Mouse (Mus musculus): ENCODE measurements around the gene Gadl1. TPM values are rescaled to one million over a fixed set of nuclear protein-coding genes. Genes with fewer than 3 reads are reported as not detected.
A peak's percentile ranks its signal among the peaks of the same experiment; 100 is the strongest.

Gene Gadl1
- polyA plus RNA-seq, 1 experiment from 2014 or later, result 0.37 TPM

GRCm38 (mm10) chr9:115939420-115939819 is 30.2 kb downstream of the Gadl1 start:
- Histone ChIP-seq H3K36me3 (no peaks in the 10 kb centered on the region), H3K4me1 (peaks cover 16% of the 10 kb centered on the region), H3K4me2 (no peak overlapping the region), H3K27ac (replicated peaks) (no peak overlapping the region), H3K27me3 (replicated peaks) (no peaks in the 10 kb centered on the region), H3K9me3 (replicated peaks) (no peaks in the 10 kb centered on the region), H3K9ac (replicated peaks) (no peak overlapping the region), H3K4me3 (replicated peaks) (no peak overlapping the region)
- ATAC-seq (ENCODE audit: low FRiP score), result no peak
- WGBS, result 76% methylated on average over 3 of the region's 3 CpGs

GRCm38 (mm10) chr9:115941171-115941570 is 31.9 kb downstream of the Gadl1 start:
- no peak overlapping the region for H3K4me3 ChIP-seq (replicated peaks)
- peaks cover 16% of the 10 kb centered on the region for H3K4me1 ChIP-seq
- ATAC-seq (ENCODE audit: low FRiP score), result no peak
- H3K9ac ChIP-seq (replicated peaks), result no peak overlapping the region
- H3K4me2 ChIP-seq, result no peak overlapping the region
- H3K27me3 ChIP-seq (replicated peaks), result no peaks in the 10 kb centered on the region
- H3K36me3 ChIP-seq, result no peaks in the 10 kb centered on the region
- H3K9me3 ChIP-seq (replicated peaks), result no peaks in the 10 kb centered on the region
- no peak overlapping the region for H3K27ac ChIP-seq (replicated peaks)
- 78% methylated on average over 8 of the region's 8 CpGs for WGBS

GRCm38 (mm10) chr9:115942486-115942885 is 33.2 kb downstream of the Gadl1 start:
- Histone ChIP-seq H3K36me3 (no peaks in the 10 kb centered on the region), H3K4me3 (replicated peaks) (no peak overlapping the region), H3K27me3 (replicated peaks) (no peaks in the 10 kb centered on the region), H3K4me1 (peaks cover 16% of the 10 kb centered on the region), H3K27ac (replicated peaks) (no peak overlapping the region), H3K9ac (replicated peaks) (no peak overlapping the region), H3K9me3 (replicated peaks) (no peaks in the 10 kb centered on the region), H3K4me2 (no peak overlapping the region)
- no peak for ATAC-seq (ENCODE audit: low FRiP score)
- 15% methylated on average over 4 of the region's 4 CpGs for whole genome bisulfite sequencing

GRCm38 (mm10) chr9:115942989-115943388 is 33.7 kb downstream of the Gadl1 start:
- H3K9ac ChIP-seq (replicated peaks), result no peak overlapping the region
- 0 out of 2 replicates have a peak overlapping the region, but pooled peaks have one; percentile 37 for H3K27ac ChIP-seq (replicated peaks)
- H3K9me3 ChIP-seq (replicated peaks), result no peaks in the 10 kb centered on the region
- no peaks in the 10 kb centered on the region for H3K27me3 ChIP-seq (replicated peaks)
- no peak; the same call in 1 of the 2 replicates for ATAC-seq (ENCODE audit: low FRiP score)
- 11% methylated on average over 7 of the region's 7 CpGs for WGBS
- no peak overlapping the region for H3K4me2 ChIP-seq
- peaks cover 16% of the 10 kb centered on the region for H3K4me1 ChIP-seq
- no peaks in the 10 kb centered on the region for H3K36me3 ChIP-seq
- H3K4me3 ChIP-seq (replicated peaks), result no peak overlapping the region

- ATAC-seq (ENCODE audit: low FRiP score), result no peak; the same call in 1 of the 2 replicates
- no peaks in the 10 kb centered on the region for H3K27me3 ChIP-seq (replicated peaks)
- no peaks in the 10 kb centered on the region for H3K9me3 ChIP-seq (replicated peaks)
- 27% methylated on average over 10 of the region's 10 CpGs for WGBS
- H3K4me2 ChIP-seq, result no peak overlapping the region
- peaks cover 16% of the 10 kb centered on the region for H3K4me1 ChIP-seq
- no peak overlapping the region for H3K4me3 ChIP-seq (replicated peaks)
- H3K27ac ChIP-seq (replicated peaks), result peak overlapping the region; percentile 37; the same call in 1 of the 2 replicates
- no peak overlapping the region for H3K9ac ChIP-seq (replicated peaks)
- H3K36me3 ChIP-seq, result no peaks in the 10 kb centered on the region
Observed at GRCm38 (mm10) chr9:115943577-115944320, 34.5 kb downstream of the Gadl1 start.

- no peaks in the 10 kb centered on the region for H3K27me3 ChIP-seq (replicated peaks)
- ATAC-seq (ENCODE audit: low FRiP score), result no peak
Observed at GRCm38 (mm10) chr9:115965056-115965455, 55.8 kb downstream of the Gadl1 start.

GRCm38 (mm10) chr9:115966116-115966515 is 56.9 kb downstream of the Gadl1 start:
- Histone ChIP-seq H3K4me1 (no peaks in the 10 kb centered on the region), H3K36me3 (no peaks in the 10 kb centered on the region), H3K9ac (replicated peaks) (no peak overlapping the region), H3K9me3 (replicated peaks) (no peaks in the 10 kb centered on the region), H3K4me3 (replicated peaks) (no peak overlapping the region), H3K4me2 (no peak overlapping the region), H3K27me3 (replicated peaks) (no peaks in the 10 kb centered on the region), H3K27ac (replicated peaks) (no peak overlapping the region)
- no peak for ATAC-seq (ENCODE audit: low FRiP score)
- WGBS, result 90% methylated on average over 4 of the region's 4 CpGs

More at GRCm38 (mm10) chr9:115965056-115965455, 55.8 kb downstream of the Gadl1 start:
- H3K36me3 ChIP-seq, result no peaks in the 10 kb centered on the region
- H3K9me3 ChIP-seq (replicated peaks), result no peaks in the 10 kb centered on the region
- WGBS, result 85% methylated on average over 7 of the region's 7 CpGs
- no peak overlapping the region for H3K4me3 ChIP-seq (replicated peaks)
- H3K9ac ChIP-seq (replicated peaks), result no peak overlapping the region
- no peaks in the 10 kb centered on the region for H3K4me1 ChIP-seq
- H3K4me2 ChIP-seq, result no peak overlapping the region
- H3K27ac ChIP-seq (replicated peaks), result no peak overlapping the region

GRCm38 (mm10) chr9:115966746-115967145 is 57.5 kb downstream of the Gadl1 start:
- Histone ChIP-seq H3K27me3 (replicated peaks) (no peaks in the 10 kb centered on the region), H3K9me3 (replicated peaks) (no peaks in the 10 kb centered on the region), H3K36me3 (no peaks in the 10 kb centered on the region), H3K9ac (replicated peaks) (no peak overlapping the region), H3K27ac (replicated peaks) (no peak overlapping the region), H3K4me3 (replicated peaks) (no peak overlapping the region), H3K4me2 (no peak overlapping the region), H3K4me1 (no peaks in the 10 kb centered on the region)
- ATAC-seq (ENCODE audit: low FRiP score), result no peak
- WGBS, result 93% methylated on average over 5 of the region's 5 CpGs

GRCm38 (mm10) chr9:115967638-115968037 is 58.4 kb downstream of the Gadl1 start:
- Histone ChIP-seq H3K36me3 (no peaks in the 10 kb centered on the region), H3K4me2 (no peak overlapping the region), H3K4me3 (replicated peaks) (no peak overlapping the region), H3K4me1 (no peaks in the 10 kb centered on the region), H3K27ac (replicated peaks) (no peak overlapping the region), H3K9ac (replicated peaks) (no peak overlapping the region), H3K9me3 (replicated peaks) (no peaks in the 10 kb centered on the region), H3K27me3 (replicated peaks) (no peaks in the 10 kb centered on the region)
- WGBS, result 90% methylated on average over 5 of the region's 5 CpGs
- no peak for ATAC-seq (ENCODE audit: low FRiP score)

- Histone ChIP-seq H3K4me3 (replicated peaks) (no peak overlapping the region), H3K4me2 (no peak overlapping the region), H3K4me1 (0 out of 2 replicates have a peak, but pooled peaks cover 5% of the 10 kb centered on the region), H3K9ac (replicated peaks) (no peak overlapping the region), H3K27ac (replicated peaks) (no peak overlapping the region), H3K9me3 (replicated peaks) (no peaks in the 10 kb centered on the region; the same call in 1 of the 2 replicates), H3K27me3 (replicated peaks) (no peaks in the 10 kb centered on the region), H3K36me3 (no peaks in the 10 kb centered on the region)
- ATAC-seq (ENCODE audit: low FRiP score), result no peak
- 37% methylated on average over 6 of the region's 6 CpGs for WGBS
Observed at GRCm38 (mm10) chr9:115976901-115977300, 67.6 kb downstream of the Gadl1 start.

GRCm38 (mm10) chr9:115977598-115978240 is 68.5 kb downstream of the Gadl1 start:
- ATAC-seq (ENCODE audit: low FRiP score), result no peak
- 63% methylated on average over 15 of the region's 15 CpGs for WGBS

GRCm38 (mm10) chr9:115978478-115978877 is 69.2 kb downstream of the Gadl1 start:
- H3K36me3 ChIP-seq, result no peaks in the 10 kb centered on the region
- no peak for ATAC-seq (ENCODE audit: low FRiP score)
- H3K4me1 ChIP-seq, result 0 out of 2 replicates have a peak, but pooled peaks cover 5% of the 10 kb centered on the region
- no peak overlapping the region for H3K9ac ChIP-seq (replicated peaks)
- no peaks in the 10 kb centered on the region; the same call in 1 of the 2 replicates for H3K9me3 ChIP-seq (replicated peaks)
- no peak overlapping the region for H3K4me3 ChIP-seq (replicated peaks)
- 81% methylated on average over 2 of the region's 2 CpGs for WGBS
- H3K4me2 ChIP-seq, result no peak overlapping the region
- H3K27me3 ChIP-seq (replicated peaks), result no peaks in the 10 kb centered on the region
- no peak overlapping the region for H3K27ac ChIP-seq (replicated peaks)

More at GRCm38 (mm10) chr9:115977598-115978240, 68.5 kb downstream of the Gadl1 start:
- Histone ChIP-seq H3K4me1 (0 out of 2 replicates have a peak, but pooled peaks cover 5% of the 10 kb centered on the region), H3K9ac (replicated peaks) (no peak overlapping the region), H3K4me2 (no peak overlapping the region), H3K9me3 (replicated peaks) (no peaks in the 10 kb centered on the region; the same call in 1 of the 2 replicates), H3K27me3 (replicated peaks) (no peaks in the 10 kb centered on the region), H3K36me3 (no peaks in the 10 kb centered on the region), H3K4me3 (replicated peaks) (no peak overlapping the region), H3K27ac (replicated peaks) (no peak overlapping the region)

Data from neural tube, embryonic 15.5 days (tissue).